Mouse (Mus musculus) C2C12 (cell line): ENCODE results near the gene Shprh.
"Not testable (repeated sequence)": the region's sequence is repeated elsewhere in the genome, so short reads cannot be mapped to it uniquely, and the experiment has no call there.

Experiments used
- CTCF ChIP-seq: IDR thresholded peaks from one replicate; pipeline ENCODE4 v1.5.1; 2011; ENCODE audit not compliant: control insufficient read depth, insufficient read depth, insufficient read length
- FOSL1 ChIP-seq: IDR thresholded peaks from one replicate; pipeline ENCODE4 v1.8.0; 2011; ENCODE audit warnings: mild to moderate bottlenecking, low read length; ENCODE audit not compliant: poor library complexity, insufficient read depth, severe bottlenecking
- MAX ChIP-seq: IDR thresholded peaks from one replicate; pipeline ENCODE4 v1.6.1; 2011; ENCODE audit warnings: mild to moderate bottlenecking, control low read depth

GRCm38 (mm10) chr10:11263795-11264194 is 114.6 kb downstream of the Shprh start:
- not testable (repeated sequence) for TF ChIP-seq CTCF, FOSL1, MAX
